Mouse (Mus musculus): Measurements from ENCODE around the gene Flt3. TPM values are rescaled to one million over a fixed set of nuclear protein-coding genes. Genes with fewer than 3 reads are reported as not detected.

Gene Flt3
- polyA plus RNA-seq, 1 experiment from 2014 or later: 0.05 TPM

GRCm38 (mm10) chr5:147301781-147302070, 98.6 kb downstream of the Flt3 start:
- H3K4me1 ChIP-seq: peaks cover 56% of the 10 kb centered on the region
- H3K27ac ChIP-seq: no peak overlapping the region
- DNase-seq (ENCODE audit: low spot score): peak; percentile 61
- H3K27me3 ChIP-seq (ENCODE audit: low read depth, poor library complexity, severe bottlenecking): peaks cover 99% of the 10 kb centered on the region
- 10% methylated on average over 10 of the region's 10 CpGs for WGBS
- H3K9me3 ChIP-seq (replicated peaks): no peaks in the 10 kb centered on the region
- H3K36me3 ChIP-seq: no peaks in the 10 kb centered on the region
- H3K4me3 ChIP-seq: peak overlapping the region; percentile 23; the same call in 1 of the 2 replicates

DNA sequence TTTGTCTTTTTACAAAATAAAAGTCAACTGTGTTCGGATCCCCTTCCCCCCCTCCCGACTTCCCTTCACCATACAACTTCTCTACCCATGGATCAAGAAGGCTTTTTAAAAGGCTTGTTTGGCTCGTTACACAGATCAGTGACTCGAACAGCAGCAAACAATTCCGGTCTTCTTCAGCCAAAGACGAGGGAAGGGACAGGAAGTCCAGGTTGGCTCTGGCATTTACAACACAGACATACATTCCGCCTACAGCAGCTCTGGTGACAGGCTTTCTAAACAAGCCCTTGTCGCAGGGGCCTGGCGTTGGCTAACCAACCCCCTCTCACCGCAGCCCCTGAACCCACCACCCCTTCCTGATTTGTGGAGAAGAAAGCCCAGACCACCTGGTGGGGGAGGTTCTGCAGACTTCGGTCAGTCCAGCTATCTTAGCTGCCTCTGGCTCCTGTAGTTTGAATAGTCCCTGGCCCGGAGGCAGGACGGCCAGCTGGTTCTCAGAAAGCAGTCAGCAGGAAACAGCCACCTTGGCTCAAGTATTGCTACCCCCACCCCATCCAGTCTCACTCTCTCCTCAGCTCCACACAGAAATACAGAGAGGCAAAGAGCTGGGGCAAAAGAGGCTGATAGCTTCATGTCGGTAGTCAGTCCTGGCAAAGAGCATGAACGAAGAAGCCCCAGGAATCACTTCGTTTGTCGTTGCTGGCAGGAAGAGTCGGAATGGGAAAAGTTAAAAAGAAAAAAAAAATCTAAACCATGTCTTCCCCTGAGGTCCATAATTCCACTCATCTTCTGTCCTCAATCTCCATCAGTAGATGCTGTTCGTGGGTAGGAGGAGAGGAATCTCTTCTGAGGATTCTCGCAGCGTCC, 99.1 kb downstream of the Flt3 start:
- Histone ChIP-seq H3K4me1 (peaks cover 50% of the 10 kb centered on the region), H3K36me3 (no peaks in the 10 kb centered on the region), H3K27me3 (ENCODE audit: low read depth, poor library complexity, severe bottlenecking) (peaks cover 97% of the 10 kb centered on the region), H3K27ac (no peak overlapping the region), H3K4me3 (peak overlapping the region; percentile 23), H3K9me3 (replicated peaks) (no peaks in the 10 kb centered on the region)
- WGBS: 6% methylated on average over 21 of the region's 21 CpGs
- peak; percentile 65 for DNase-seq (ENCODE audit: low spot score)

GRCm38 (mm10) chr5:147300001-147300363, 100.3 kb downstream of the Flt3 start:
- Histone ChIP-seq H3K4me3 (peak overlapping the region; percentile 44), H3K9me3 (replicated peaks) (no peaks in the 10 kb centered on the region), H3K27ac (no peak overlapping the region), H3K27me3 (ENCODE audit: low read depth, poor library complexity, severe bottlenecking) (peaks cover 97% of the 10 kb centered on the region), H3K4me1 (peaks cover 39% of the 10 kb centered on the region), H3K36me3 (no peaks in the 10 kb centered on the region)
- WGBS: 9% methylated on average over 4 of the region's 4 CpGs
- no peak for DNase-seq (ENCODE audit: low spot score)

GRCm38 (mm10) chr5:147299255-147300000, 100.9 kb downstream of the Flt3 start:
- Histone ChIP-seq H3K9me3 (replicated peaks) (no peaks in the 10 kb centered on the region), H3K27ac (no peak overlapping the region), H3K4me1 (peaks cover 33% of the 10 kb centered on the region), H3K36me3 (no peaks in the 10 kb centered on the region), H3K27me3 (ENCODE audit: low read depth, poor library complexity, severe bottlenecking) (peaks cover 97% of the 10 kb centered on the region), H3K4me3 (peak overlapping the region; percentile 44)
- DNase-seq (ENCODE audit: low spot score): peak; percentile 78
- WGBS: 1% methylated on average over 41 of the region's 41 CpGs

GRCm38 (mm10) chr5:147297249-147297648, 103.0 kb downstream of the Flt3 start:
- no peaks in the 10 kb centered on the region for H3K9me3 ChIP-seq (replicated peaks)
- peaks cover 97% of the 10 kb centered on the region for H3K27me3 ChIP-seq (ENCODE audit: low read depth, poor library complexity, severe bottlenecking)
- WGBS: 71% methylated on average over 5 of the region's 5 CpGs
- no peak overlapping the region for H3K27ac ChIP-seq
- H3K4me1 ChIP-seq: peaks cover 41% of the 10 kb centered on the region
- H3K36me3 ChIP-seq: no peaks in the 10 kb centered on the region
- DNase-seq (ENCODE audit: low spot score): no peak
- no peak overlapping the region for H3K4me3 ChIP-seq

- H3K4me1 ChIP-seq: peaks cover 19% of the 10 kb centered on the region
- peak; percentile 65 for DNase-seq (ENCODE audit: low spot score)
- H3K9me3 ChIP-seq (replicated peaks): no peaks in the 10 kb centered on the region
- H3K4me3 ChIP-seq: no peak overlapping the region
- WGBS: 20% methylated on average over 20 of the region's 20 CpGs
- H3K27ac ChIP-seq: no peak overlapping the region
- H3K27me3 ChIP-seq (ENCODE audit: low read depth, poor library complexity, severe bottlenecking): peaks cover 72% of the 10 kb centered on the region
- H3K36me3 ChIP-seq: no peaks in the 10 kb centered on the region
Measured at GRCm38 (mm10) chr5:147294121-147294520, 106.2 kb downstream of the Flt3 start.

DNA sequence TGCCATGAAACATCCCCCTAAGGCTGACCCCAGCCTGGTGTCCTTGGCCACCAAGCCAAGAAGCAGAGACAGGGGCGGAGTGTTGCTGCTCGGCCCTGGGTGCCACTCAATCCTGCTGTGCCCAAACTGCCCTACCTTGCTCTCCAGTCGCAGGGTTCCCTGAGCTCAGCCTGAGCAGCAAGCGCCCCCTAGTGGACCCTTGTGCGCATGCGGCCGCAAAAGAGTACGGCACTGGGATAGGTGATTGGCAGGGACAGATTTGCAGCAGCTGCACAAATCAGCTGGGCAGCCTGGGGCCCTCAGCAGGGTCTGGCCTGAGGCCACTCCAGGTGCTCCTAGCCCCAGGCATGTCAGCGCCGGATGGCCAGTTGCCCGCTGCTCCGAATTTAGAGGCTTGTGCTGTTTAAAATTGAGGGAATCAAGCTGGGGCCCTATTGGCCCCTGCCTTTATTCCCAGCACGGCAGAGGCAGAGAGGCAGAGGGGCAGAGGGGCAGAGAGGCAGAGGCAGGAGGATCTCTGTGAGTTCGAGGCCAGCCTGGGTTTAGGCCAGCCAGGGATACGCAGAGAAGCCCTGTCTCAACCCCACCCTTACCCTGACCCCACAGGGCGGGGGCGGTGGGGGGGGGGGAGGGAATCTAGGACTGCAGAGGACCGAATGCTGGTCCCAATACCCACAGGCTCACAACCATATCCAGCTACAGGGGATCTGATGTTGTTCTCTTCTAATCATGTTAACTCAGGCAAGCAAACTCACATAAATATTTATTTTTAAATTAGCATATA, 107.0 kb downstream of the Flt3 start:
- H3K27me3 ChIP-seq (ENCODE audit: low read depth, poor library complexity, severe bottlenecking): peaks cover 66% of the 10 kb centered on the region
- H3K4me3 ChIP-seq: no peak overlapping the region
- H3K36me3 ChIP-seq: no peaks in the 10 kb centered on the region
- 20% methylated on average over 18 of the region's 18 CpGs for WGBS
- DNase-seq (ENCODE audit: low spot score): peak; percentile 92
- H3K4me1 ChIP-seq: peaks cover 17% of the 10 kb centered on the region
- H3K27ac ChIP-seq: no peak overlapping the region
- no peaks in the 10 kb centered on the region for H3K9me3 ChIP-seq (replicated peaks)

DNA sequence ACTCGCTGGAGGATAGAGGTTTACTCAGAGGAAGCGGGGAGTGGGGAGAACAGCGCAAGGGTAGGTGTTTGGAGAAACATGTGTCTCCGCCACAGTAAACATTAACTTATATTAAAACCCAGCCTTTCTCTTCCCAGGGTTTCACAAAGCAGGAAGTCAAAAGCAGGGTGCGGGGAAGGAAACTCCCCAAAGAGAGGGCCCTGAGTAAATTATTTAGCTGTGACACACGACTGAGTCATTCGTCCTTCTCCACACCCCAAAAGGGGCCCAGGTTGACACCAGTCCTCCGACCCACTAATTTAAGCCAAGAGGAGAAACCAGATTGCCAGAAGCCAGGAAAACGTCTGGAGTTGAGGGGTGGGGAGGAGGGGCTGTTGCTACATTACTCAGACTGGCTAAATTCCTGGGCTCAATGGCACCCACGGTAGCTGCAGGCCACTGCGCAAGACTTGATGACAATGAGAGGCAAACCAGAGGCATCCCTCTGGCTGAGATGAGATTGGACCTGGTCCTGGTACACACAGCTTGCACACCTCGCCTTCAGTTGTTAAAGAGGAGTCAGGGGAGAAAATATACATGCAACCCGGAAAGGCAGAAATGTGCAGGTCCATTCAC, 107.7 kb downstream of the Flt3 start:
- peaks cover 59% of the 10 kb centered on the region for H3K27me3 ChIP-seq (ENCODE audit: low read depth, poor library complexity, severe bottlenecking)
- DNase-seq (ENCODE audit: low spot score): peak; percentile 42
- no peak overlapping the region for H3K4me3 ChIP-seq
- WGBS: 37% methylated on average over 13 of the region's 13 CpGs
- no peaks in the 10 kb centered on the region for H3K9me3 ChIP-seq (replicated peaks)
- H3K36me3 ChIP-seq: no peaks in the 10 kb centered on the region
- no peak overlapping the region for H3K27ac ChIP-seq
- peaks cover 17% of the 10 kb centered on the region for H3K4me1 ChIP-seq

DNA sequence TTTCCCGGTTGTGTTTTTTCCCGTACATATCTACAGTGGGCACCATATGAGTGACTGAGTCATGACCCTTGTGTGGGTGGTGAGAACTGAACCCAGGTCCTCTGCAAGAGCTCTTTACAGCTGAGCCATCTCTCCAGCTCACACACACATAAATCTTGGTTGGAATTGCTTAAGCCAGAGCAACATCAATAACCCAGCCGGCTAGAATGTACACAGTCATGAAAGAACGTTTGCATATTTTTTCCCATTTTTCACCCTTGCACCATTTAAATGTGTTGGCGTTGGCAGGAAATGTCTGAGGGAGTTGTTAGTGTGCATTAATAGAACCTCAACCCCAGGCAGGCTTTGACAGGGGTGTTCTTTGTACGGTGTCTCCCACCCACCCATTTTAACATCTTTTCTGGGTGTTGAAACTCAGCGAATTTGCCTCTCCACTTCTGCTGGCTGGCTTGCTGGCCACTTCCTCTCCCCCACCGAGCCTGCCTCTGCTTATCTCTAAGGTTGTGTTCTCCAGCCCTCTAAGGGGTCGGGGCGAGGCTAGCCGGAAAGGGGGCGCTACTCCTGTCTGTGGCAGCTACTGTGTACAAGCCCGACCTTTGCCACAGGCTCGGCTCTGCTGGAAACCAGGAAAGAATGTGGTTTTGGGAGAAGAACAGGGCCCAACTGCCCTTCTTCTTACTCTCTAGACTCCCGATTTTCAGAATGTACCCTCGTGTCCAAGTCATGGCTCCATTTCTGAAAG, 108.4 kb downstream of the Flt3 start:
- Histone ChIP-seq H3K9me3 (replicated peaks) (no peaks in the 10 kb centered on the region), H3K4me3 (no peak overlapping the region), H3K4me1 (peaks cover 17% of the 10 kb centered on the region), H3K27ac (no peak overlapping the region), H3K27me3 (ENCODE audit: low read depth, poor library complexity, severe bottlenecking) (peaks cover 52% of the 10 kb centered on the region), H3K36me3 (no peaks in the 10 kb centered on the region)
- WGBS: 39% methylated on average over 16 of the region's 16 CpGs
- DNase-seq (ENCODE audit: low spot score): peak; percentile 31

GRCm38 (mm10) chr5:147284365-147284764, 115.9 kb downstream of the Flt3 start:
- H3K4me3 ChIP-seq: no peak overlapping the region

More at GRCm38 (mm10) chr5:147284365-147284764, 115.9 kb downstream of the Flt3 start:
- Histone ChIP-seq H3K36me3 (no peaks in the 10 kb centered on the region), H3K27ac (no peak overlapping the region), H3K27me3 (ENCODE audit: low read depth, poor library complexity, severe bottlenecking) (peaks cover 44% of the 10 kb centered on the region), H3K9me3 (replicated peaks) (no peaks in the 10 kb centered on the region), H3K4me1 (no peaks in the 10 kb centered on the region)
- 75% methylated on average over 4 of the region's 4 CpGs for WGBS
- DNase-seq (ENCODE audit: low spot score): no peak

Measured in limb, embryonic 10.5 days (tissue).